Mouse (Mus musculus) splenic B cell, adult 2 months (primary cell): ENCODE results near the gene A930018P22Rik.
A peak's percentile ranks its signal among the peaks of the same experiment; 100 is the strongest.
"Not testable (repeated sequence)": the region's sequence is repeated elsewhere in the genome, so short reads cannot be mapped to it uniquely, and the experiment has no call there.

ENCODE experiments used
- DNase-seq: peaks from one replicate; pipeline ENCODE4 v3.0.0-alpha.2; 2011; ENCODE audit warnings: low read depth, low spot score
- H3K27me3 ChIP-seq: 2 replicates; pipeline ENCODE4 v1.6.1; 2012; ENCODE audit warnings: mild to moderate bottlenecking, low read length, moderate library complexity, mixed read lengths; ENCODE audit not compliant: control insufficient read depth, poor library complexity, insufficient read depth, severe bottlenecking
- H3K36me3 ChIP-seq: 2 replicates; pipeline ENCODE4 v1.6.1; 2012; ENCODE audit warnings: mild to moderate bottlenecking, low read length, moderate library complexity, mixed read lengths; ENCODE audit not compliant: control insufficient read depth, poor library complexity, insufficient read depth, severe bottlenecking

The A930018P22Rik gene

DNA sequence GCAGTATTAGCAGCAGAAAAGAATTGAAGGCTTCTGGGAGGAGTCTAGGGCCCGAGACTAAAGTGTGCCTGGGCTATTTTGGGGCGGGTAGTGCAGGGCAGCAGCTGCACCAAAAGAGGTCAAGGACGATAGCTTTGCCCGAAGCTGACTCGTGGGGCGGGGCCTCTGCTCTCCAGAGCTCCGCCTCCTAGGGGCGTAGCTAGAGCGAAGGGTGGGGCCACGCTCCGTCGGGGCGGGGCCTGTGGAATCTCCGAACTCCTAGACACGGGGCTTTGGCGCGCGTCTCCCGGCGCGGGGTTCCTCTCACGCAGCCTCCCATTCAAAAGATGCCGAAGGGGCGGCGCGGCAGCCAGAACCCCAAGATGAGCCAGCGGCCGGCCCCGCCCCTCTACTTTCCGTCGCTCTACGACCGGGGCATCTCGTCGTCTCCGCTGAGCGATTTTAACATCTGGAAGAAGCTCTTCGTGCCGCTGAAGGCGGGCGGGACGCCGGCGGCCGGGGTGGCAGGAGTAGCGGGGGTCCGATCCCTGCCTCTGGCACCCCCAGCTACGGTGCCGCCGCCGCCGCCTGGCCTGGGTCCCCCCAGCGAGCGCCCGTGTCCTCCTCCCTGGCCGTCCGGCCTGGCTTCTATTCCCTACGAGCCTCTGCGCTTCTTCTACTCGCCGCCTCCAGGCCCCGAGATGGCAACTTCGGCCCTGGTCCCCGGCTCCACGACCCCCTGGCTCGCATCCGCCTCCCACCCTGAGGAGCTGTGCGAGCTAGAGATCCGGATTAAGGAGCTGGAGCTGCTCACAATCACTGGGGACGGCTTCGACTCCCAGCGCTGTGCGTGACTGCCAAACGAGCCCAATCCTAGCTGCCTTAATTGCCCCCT, at the start of gene A930018P22Rik:
Gene A930018P22Rik, plus strand, starts transcription at position 265 of the 874 bp plus-strand sequence.
- peak; percentile 79 for DNase-seq
- Histone ChIP-seq H3K27me3 (no peaks in the 10 kb centered on the region), H3K36me3 (no peaks in the 10 kb centered on the region)

DNA sequence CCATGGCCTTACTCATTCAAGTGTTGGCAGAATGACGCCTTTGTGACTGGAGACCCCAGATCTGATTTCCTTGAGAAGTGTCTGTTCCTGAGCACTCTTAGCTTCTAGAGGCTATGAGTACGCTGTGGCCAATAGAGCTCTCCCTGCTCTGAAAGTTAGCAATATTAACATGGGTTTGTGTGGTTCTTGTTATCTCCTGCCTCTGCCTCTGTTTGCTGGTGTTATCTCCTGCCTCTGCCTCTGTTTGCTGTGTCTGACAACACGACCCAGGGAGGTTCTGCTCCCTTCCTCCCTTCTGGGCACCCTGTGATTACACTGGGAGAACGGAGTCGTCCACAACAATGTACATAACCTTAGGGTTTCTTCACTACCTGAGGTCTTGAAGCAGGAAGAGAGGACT, 44.3 kb upstream of the A930018P22Rik start:
- not testable (repeated sequence) for DNase-seq, H3K27me3 ChIP-seq, H3K36me3 ChIP-seq

DNA sequence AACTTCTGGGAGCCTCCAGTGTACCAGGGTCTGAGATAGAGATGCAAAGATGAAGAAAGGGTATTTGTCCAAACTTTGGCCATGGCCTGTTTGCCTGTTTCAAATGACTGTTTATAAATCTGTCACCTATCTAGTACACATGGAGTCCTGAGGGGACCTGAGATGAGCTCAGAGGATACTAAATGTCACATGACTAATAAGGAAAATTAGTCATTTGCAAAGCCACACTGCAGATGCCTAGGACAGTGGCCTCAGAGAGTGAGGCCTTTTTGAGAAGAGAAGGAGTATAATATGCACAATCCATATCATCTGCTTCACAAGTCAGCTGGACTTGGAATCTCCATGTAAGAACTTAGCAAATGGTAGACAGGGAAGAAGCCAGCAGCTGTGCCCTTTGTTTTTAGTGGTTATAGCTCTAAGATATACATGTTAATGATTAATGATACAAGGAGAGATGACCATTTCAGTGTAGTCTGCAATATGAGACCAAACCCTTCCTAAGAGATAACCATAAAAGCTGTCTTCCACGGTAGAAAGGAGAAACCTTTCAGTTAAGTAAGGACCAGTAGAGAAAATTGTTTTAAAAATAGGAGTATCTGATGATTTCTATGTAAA, 41.0 kb upstream of the A930018P22Rik start:
- not testable (repeated sequence) for H3K36me3 ChIP-seq, DNase-seq, H3K27me3 ChIP-seq

DNA sequence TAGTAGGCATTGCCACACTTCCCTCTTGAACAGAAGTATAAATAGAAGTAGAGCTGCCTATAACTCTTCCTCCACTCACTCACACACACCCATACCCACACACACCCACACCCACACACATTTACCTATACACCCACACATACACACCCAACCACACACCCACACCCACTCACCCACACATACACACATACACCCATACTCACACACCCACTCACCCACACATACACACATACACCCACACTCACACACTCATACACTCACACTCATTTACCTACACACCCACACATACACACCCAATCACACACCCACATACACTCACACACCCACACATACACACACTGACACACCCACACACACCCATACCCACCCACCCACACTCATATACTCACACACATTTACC, 40.1 kb upstream of the A930018P22Rik start:
- H3K27me3 ChIP-seq, result no peaks in the 10 kb centered on the region
- no peak for DNase-seq
- no peaks in the 10 kb centered on the region for H3K36me3 ChIP-seq

DNA sequence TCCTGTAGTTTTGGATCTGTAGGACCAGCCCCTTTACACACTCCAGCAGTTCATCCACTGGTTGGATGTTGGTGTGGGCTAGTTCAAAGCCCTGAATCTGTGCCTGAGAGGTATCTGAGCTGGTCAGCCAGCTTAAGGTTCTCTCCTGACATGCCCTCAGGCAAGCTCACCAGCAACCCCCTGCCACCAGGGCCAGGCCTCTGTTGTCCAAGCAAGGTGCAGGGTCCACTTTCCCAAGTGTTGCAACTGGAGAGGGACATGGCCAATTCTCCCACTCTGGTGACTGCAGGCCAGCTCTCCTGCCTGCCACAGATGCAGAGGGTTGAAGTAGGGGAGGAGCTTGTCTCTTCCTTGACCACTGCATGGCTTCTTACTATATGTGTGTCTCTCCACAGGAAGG, 38.5 kb upstream of the A930018P22Rik start:
- not testable (repeated sequence) for DNase-seq, H3K36me3 ChIP-seq, H3K27me3 ChIP-seq

DNA sequence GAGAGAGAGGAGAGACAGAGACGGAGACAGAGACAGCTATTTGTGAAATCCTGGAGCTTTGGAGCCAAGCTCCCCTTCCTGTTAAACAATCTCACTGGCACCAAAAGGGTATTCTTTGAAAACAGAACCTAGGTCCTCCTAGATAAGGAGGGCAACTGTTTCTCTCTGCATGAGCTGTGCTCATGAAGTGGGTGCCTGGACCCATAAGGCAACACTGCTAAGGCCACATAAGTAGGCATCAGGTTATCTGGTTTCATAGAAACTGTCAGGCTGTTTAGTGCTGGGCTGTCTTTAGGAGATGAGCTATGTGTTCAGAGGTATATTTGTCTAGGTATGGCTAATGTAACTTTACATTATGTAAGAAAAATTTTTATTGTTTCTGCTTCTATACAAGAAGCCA, 35.0 kb upstream of the A930018P22Rik start:
- H3K27me3 ChIP-seq, DNase-seq, H3K36me3 ChIP-seq: not testable (repeated sequence)

DNA sequence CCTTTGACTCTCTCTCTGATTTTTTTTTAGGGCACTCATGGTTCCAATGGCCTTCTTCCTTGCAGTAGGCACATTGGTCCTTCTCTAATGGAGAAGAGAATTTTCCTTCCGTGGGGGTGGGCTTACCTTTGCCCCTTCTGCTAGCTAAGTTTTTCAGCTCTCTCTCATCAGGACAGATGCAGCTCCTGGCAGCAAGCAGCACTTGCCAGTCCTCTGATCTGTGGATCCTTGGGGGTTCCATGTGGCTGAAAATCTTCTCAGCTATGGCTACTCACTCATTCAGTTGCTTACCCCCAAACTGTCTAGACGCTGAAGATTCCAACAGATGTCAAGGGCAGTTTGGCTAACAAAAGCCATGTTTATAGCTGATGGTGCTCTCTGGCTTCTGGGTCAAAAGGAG, 29.3 kb upstream of the A930018P22Rik start:
- Histone ChIP-seq H3K27me3 (no peaks in the 10 kb centered on the region), H3K36me3 (no peaks in the 10 kb centered on the region)
- no peak for DNase-seq

DNA sequence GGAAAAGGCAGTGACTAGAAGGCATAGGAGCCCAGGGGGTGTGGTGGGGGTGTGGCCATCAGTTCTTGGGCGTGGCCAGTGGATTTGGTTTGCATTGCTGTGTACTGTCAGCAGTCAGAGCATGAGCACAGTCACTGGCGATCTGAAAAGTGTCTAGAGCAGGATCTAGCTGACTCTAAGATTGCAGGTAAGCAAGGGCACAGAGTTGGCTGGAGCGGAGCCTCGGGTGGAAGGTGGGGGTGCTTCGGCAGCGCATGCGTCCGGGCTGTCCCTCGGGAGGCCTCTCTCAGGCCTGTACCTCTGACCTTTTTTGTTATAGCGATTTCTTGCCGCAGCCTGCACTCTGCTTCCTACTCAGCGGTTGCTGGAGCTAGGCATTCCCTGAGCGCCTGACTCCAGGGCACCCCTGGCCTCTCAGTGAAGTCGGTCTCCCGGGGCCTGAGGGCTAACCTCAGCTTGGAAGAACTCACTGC, 26.8 kb upstream of the A930018P22Rik start, which contains the start of gene Cd59a:
Gene Cd59a, plus strand, starts transcription at position 61 of the 473 bp plus-strand sequence.
- Histone ChIP-seq H3K27me3 (no peaks in the 10 kb centered on the region), H3K36me3 (no peaks in the 10 kb centered on the region)
- peak; percentile 51 for DNase-seq

DNA sequence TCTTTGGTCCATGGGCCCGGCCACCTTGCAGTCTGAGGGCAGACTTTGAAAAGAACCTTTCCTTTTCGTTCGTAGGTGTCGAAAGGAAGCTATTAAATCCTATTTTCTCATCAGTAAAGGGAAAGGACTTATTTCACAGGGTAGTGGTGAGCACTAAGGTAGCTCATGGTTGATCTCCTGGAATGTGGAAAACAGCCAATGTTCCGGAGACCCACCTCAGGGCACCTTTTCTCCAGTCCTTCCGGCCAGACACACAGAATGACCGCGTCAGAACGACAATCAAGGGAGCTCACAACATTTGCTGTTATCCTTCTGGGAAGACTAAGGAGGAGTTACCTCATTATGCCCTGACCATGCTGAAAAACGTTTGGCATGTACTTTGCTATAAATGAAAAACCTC, 26.3 kb upstream of the A930018P22Rik start:
- no peaks in the 10 kb centered on the region for H3K36me3 ChIP-seq
- no peaks in the 10 kb centered on the region for H3K27me3 ChIP-seq
- DNase-seq, result no peak

DNA sequence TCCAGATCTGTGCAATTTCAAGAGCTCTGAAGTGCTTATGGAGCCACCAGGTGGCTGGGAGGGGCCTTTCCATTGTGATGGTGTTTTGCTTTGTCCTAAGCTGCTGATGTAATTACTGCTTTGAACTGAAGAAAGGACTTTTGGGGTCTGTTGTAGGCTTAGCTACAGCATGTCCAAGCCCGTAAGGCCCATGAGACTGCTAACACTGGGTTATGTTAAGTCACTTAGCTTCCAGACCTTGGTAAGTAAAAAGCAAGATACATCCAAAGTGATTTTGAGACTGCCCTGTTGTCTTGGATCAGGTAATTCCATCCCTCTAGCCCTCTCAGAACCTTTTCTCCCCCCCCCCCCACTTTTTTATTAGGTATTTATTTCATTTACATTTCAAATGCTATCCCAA, 25.8 kb upstream of the A930018P22Rik start:
- DNase-seq, H3K36me3 ChIP-seq, H3K27me3 ChIP-seq: not testable (repeated sequence)

DNA sequence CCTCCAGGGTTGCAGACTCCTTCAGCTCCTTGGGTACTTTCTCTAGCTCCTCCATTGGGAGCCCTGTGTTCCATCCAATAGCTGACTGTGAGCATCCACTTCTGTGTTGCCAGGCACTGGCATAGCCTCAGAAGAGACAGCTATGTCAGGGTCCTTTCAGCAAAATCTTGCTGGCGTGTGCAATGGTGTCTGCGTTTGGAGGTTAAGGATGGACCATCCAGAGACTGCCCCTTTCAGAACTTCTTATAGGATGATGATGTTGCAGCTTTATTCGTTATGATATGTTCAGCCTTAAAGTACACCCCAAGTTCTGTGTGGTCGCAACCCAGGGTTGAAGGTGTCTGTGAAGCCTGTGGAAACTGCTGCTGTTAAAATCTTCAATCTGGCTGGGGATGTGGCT, 25.2 kb upstream of the A930018P22Rik start:
- DNase-seq, H3K27me3 ChIP-seq, H3K36me3 ChIP-seq: not testable (repeated sequence)

DNA sequence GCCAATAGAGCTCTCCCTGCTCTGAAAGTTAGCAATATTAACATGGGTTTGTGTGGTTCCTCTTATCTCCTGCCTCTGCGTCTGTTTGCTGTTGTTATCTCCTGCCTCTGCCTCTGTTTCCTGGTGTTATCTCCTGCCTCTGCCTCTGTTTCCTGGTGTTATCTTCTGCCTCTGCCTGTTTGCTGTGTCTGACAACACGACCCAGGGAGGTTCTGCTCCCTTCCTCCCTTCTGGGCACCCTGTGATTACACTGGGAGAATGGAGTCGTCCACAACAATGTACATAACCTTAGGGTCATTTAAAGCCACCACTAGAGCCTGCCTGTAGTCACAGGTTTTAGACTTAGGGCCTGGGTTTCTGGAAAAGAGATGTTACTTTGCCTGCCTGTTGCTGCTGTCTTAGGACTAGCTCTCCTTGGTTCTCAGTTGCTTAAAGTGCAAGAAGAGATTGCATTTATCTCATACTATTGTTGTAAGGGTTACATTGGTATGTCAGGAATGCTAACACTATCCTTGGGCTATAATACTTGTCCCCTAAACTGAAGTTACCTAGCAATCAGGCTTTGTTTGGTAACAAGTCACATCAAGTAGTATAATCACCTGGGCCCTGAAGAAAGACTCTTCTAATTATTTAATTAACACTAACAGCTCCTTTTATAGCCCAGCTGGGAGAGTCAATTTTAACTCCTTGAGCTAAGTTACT, 23.9 kb upstream of the A930018P22Rik start:
- Histone ChIP-seq H3K36me3 (no peaks in the 10 kb centered on the region), H3K27me3 (no peaks in the 10 kb centered on the region; the same call in 1 of the 2 replicates)
- no peak for DNase-seq

DNA sequence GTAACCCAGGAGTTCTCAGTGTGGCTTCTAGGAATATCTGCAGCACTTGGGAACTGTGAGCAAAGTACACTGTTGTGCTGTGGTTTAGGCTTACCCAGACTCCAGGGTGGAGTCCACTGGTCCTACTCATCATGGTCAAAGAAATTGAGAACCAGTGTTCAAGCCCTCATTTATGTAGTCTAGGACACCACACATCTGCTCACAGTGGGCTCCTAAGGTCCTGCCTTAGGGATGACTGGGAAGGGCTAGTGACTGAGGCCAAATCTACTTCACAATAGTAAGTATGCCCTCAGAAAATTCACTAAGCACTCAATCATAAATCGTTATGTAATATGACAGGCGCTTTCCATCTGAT, 23.4 kb upstream of the A930018P22Rik start:
- Histone ChIP-seq H3K27me3 (no peaks in the 10 kb centered on the region; the same call in 1 of the 2 replicates), H3K36me3 (no peaks in the 10 kb centered on the region)
- no peak for DNase-seq

DNA sequence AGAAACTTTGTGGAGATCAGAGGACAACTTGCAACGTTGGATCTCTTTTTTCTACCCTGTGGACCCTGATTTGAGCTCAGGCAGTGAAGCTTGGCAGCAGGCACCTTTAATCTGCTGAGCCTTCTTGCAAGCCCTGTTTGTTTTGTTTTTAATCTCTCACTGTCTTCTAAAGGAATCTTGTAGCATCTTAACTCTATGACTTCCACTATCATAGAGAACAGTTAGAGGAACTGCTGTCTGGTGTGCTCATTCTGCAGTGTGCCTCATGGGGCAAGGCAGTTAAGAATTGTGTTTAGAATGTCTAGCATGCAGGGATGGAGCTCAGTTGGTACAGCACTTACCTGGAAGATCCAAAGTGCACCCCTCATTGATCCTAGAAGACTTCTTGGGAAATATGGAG, 22.6 kb upstream of the A930018P22Rik start:
- no peak for DNase-seq
- no peaks in the 10 kb centered on the region for H3K36me3 ChIP-seq
- H3K27me3 ChIP-seq, result no peaks in the 10 kb centered on the region; the same call in 1 of the 2 replicates

DNA sequence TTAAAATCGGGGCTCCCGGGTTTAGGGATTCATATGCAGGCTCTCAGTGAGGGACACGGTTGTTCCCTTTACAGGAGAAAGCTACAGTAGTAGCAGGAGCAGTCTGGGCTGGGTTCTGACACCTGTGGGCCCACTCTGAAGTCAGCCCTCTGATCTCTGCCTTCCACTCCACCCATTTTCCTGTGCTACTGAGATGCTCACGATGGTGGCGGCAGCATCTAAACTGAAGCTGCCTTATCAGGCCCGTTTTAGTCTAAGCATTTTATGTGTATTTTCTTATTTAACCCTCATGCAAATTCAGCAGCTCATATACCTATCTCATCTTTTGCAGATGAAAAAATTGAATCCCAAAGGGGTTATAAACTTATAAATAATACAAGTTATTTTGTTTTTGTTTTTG, 17.8 kb upstream of the A930018P22Rik start:
- Histone ChIP-seq H3K36me3 (no peaks in the 10 kb centered on the region), H3K27me3 (no peaks in the 10 kb centered on the region; the same call in 1 of the 2 replicates)
- no peak for DNase-seq
